9 mouse cellular contexts compared by ENCODE assay signal in genomic region chr6:53817763-53818174, GRCm38 (mm10). TPM values are rescaled to one million over a fixed set of nuclear protein-coding genes. Genes with fewer than 3 reads are reported as not detected.
DNase-seq lines count a peak whose midpoint lies in the region; ATAC-seq and TF ChIP-seq lines count a peak whose summit lies in the region.
"Had no signal": no experiment of that assay in that cellular context is flagged by ENCODE, and none has a peak within 500 bp of the region (broad histone marks: within the 10 kb centered on the region; RNA-seq: fewer than 3 reads in every experiment).

No protein-coding gene starts in this region.

- DNase-seq in adrenal gland, postnatal 14 days, result peak; percentile 69
- DNase-seq in adrenal gland, adult 2 months, result no peak
- DNase-seq in limb, embryonic 14.5 days (ENCODE audit: low spot score), result no peak
- DNase-seq in left cerebral cortex, postnatal 36 days (ENCODE audit: low spot score in 2 of 2), result no peak
- DNase-seq in adipocyte (ENCODE audit: low spot score), result no peak

- H3K4me1 ChIP-seq in brown adipose tissue, adult 24 weeks (ENCODE audit: control insufficient read depth, insufficient read depth, insufficient read length, low read length), result peaks cover 6% of the 10 kb centered on the region; the same call in 1 of the 2 replicates
- peaks cover 33% of the 10 kb centered on the region for H3K4me1 ChIP-seq in heart, embryonic 15.5 days (replicated peaks)
- peaks cover 34% of the 10 kb centered on the region for H3K4me1 ChIP-seq in limb, embryonic 14.5 days (ENCODE audit: control insufficient read depth, insufficient read depth, low read length)
- peaks cover 42% of the 10 kb centered on the region for H3K4me1 ChIP-seq in midbrain, embryonic 15.5 days

- H3K9me3 ChIP-seq in heart, embryonic 15.5 days (replicated peaks), result no peaks in the 10 kb centered on the region
- no peaks in the 10 kb centered on the region for H3K9me3 ChIP-seq in limb, embryonic 14.5 days (ENCODE audit: control insufficient read depth, low read length)
- no peaks in the 10 kb centered on the region for H3K9me3 ChIP-seq in midbrain, embryonic 15.5 days

- no peak overlapping the region for H3K27ac ChIP-seq in brown adipose tissue, adult 24 weeks (replicated peaks; ENCODE audit: low read depth, low read length)
- no peak overlapping the region for H3K27ac ChIP-seq in heart, embryonic 15.5 days
- H3K27ac ChIP-seq in limb, embryonic 14.5 days (replicated peaks; ENCODE audit: low read depth, low read length), result peak overlapping the region; percentile 98
- H3K27ac ChIP-seq in midbrain, embryonic 15.5 days, result no peak overlapping the region

- ATAC-seq in heart, embryonic 15.5 days (replicated peaks; ENCODE audit: insufficient number of reproducible peaks, insufficient read depth, low FRiP score, low read depth), result no peak
- no peak for ATAC-seq in limb, embryonic 14.5 days (ENCODE audit: low FRiP score, low read depth)
- ATAC-seq in midbrain, embryonic 15.5 days (replicated peaks), result no peak

- intact Hi-C loops in left cerebral cortex, postnatal 36 days (cut with DNase I), result loop anchor here (5.0 kb wide), 1 partner anchor 65 kb away; no protein-coding TSS in a partner anchor

- no peak for TF ChIP-seq POLR2A in limb, embryonic 14.5 days (IDR thresholded peaks at IDR 0.05; ENCODE audit: borderline replicate concordance, extremely low read depth, insufficient read depth, insufficient read length)

- peaks cover 55% of the 10 kb centered on the region for H3K27me3 ChIP-seq in heart, embryonic 15.5 days
- H3K27me3 ChIP-seq in limb, embryonic 14.5 days (ENCODE audit: control insufficient read depth, insufficient read depth, low read length), result 0 out of 2 replicates have a peak, but pooled peaks cover 13% of the 10 kb centered on the region
- peaks cover 52% of the 10 kb centered on the region for H3K27me3 ChIP-seq in midbrain, embryonic 15.5 days (replicated peaks)

- 0 out of 2 replicates have a peak overlapping the region, but pooled peaks have one; percentile 26 for H3K9ac ChIP-seq in heart, embryonic 15.5 days
- peak overlapping the region; percentile 91 for H3K9ac ChIP-seq in limb, embryonic 14.5 days (ENCODE audit: low read depth, low read length, severe bottlenecking)
- 0 out of 2 replicates have a peak overlapping the region, but pooled peaks have one; percentile 0 for H3K9ac ChIP-seq in midbrain, embryonic 15.5 days

- peak overlapping the region; percentile 58 for H3K4me3 ChIP-seq in brown adipose tissue, adult 24 weeks (ENCODE audit: insufficient read depth, low read depth, low read length)
- peak overlapping the region; percentile 66 for H3K4me3 ChIP-seq in heart, embryonic 15.5 days
- peak overlapping the region; percentile 69 for H3K4me3 ChIP-seq in limb, embryonic 14.5 days (replicated peaks; ENCODE audit: low read length)
- peak overlapping the region; percentile 50 for H3K4me3 ChIP-seq in midbrain, embryonic 15.5 days
- H3K4me3 ChIP-seq: myocyte had no signal

- WGBS in heart, embryonic 15.5 days, result 19% methylated on average over 33 of the region's 33 CpGs
- WGBS in limb, embryonic 14.5 days, result 8% methylated on average over 32 of the region's 33 CpGs
- WGBS in midbrain, embryonic 15.5 days, result 25% methylated on average over 33 of the region's 33 CpGs

- H3K36me3 ChIP-seq in heart, embryonic 15.5 days, result no peaks in the 10 kb centered on the region
- H3K36me3 ChIP-seq in limb, embryonic 14.5 days (ENCODE audit: control insufficient read depth, insufficient read depth, low read length), result peaks cover 27% of the 10 kb centered on the region; the same call in 1 of the 2 replicates
- no peaks in the 10 kb centered on the region for H3K36me3 ChIP-seq in midbrain, embryonic 15.5 days (replicated peaks)

- H3K4me2 ChIP-seq in heart, embryonic 15.5 days, result peak overlapping the region; percentile 97
- H3K4me2 ChIP-seq in limb, embryonic 14.5 days (replicated peaks; ENCODE audit: low read depth, low read length, severe bottlenecking), result peak overlapping the region; percentile 88
- H3K4me2 ChIP-seq in midbrain, embryonic 15.5 days, result peak overlapping the region; percentile 97

RNA-seq across cellular contexts. Expression of gene Tril, which starts 2.9 kb away (rescaled TPM):
- 11.1 and 13.3 TPM in 2 replicates for total RNA-seq in adrenal gland, postnatal 14 days (2021)
- total RNA-seq in adrenal gland, adult 2 months (2021), result 1 to 10 TPM; 5.9 to 8.8 TPM
- 13.9 and 17.4 TPM in 2 replicates for polyA plus RNA-seq in adrenal gland, adult 2 months (2012; rRNA removed)
- polyA plus RNA-seq in brown adipose tissue, adult 24 weeks (2012; ENCODE audit: insufficient read depth, insufficient read length, missing spikeins), result 1.3 and 1.5 TPM in 2 replicates
- polyA plus RNA-seq in heart, embryonic 15.5 days (2015; fragmentation: Nextera tagmentation; extraction: Ambion mirVana), result 5.5 and 9.1 TPM in 2 replicates
- 68.1 and 102 TPM in 2 replicates for polyA plus RNA-seq in limb, embryonic 14.5 days (2012; rRNA removed)
- 70.0 and 90.7 TPM in 2 replicates for polyA plus RNA-seq in limb, embryonic 14.5 days (2014; fragmentation: Nextera tagmentation; extraction: Ambion mirVana)
- polyA plus RNA-seq in midbrain, embryonic 15.5 days (2015; fragmentation: Nextera tagmentation; extraction: Ambion mirVana), result 13.1 and 13.9 TPM in 2 replicates
- total RNA-seq in left cerebral cortex, postnatal 36 days (2021), result 10 to 100 TPM; 31.5 to 33.4 TPM

Comparison
In these comparisons a context has a peak if more than half of its experiments do, and no peak if none do; other contexts are left out.
1. H3K9ac ChIP-seq: peak in every context shown above with its lines; median percentile 91 in limb, embryonic 14.5 days; 26 in heart, embryonic 15.5 days; 0 in midbrain, embryonic 15.5 days.